Comparison of ENCODE assay signal across 8 mouse cellular contexts in the genomic region with DNA sequence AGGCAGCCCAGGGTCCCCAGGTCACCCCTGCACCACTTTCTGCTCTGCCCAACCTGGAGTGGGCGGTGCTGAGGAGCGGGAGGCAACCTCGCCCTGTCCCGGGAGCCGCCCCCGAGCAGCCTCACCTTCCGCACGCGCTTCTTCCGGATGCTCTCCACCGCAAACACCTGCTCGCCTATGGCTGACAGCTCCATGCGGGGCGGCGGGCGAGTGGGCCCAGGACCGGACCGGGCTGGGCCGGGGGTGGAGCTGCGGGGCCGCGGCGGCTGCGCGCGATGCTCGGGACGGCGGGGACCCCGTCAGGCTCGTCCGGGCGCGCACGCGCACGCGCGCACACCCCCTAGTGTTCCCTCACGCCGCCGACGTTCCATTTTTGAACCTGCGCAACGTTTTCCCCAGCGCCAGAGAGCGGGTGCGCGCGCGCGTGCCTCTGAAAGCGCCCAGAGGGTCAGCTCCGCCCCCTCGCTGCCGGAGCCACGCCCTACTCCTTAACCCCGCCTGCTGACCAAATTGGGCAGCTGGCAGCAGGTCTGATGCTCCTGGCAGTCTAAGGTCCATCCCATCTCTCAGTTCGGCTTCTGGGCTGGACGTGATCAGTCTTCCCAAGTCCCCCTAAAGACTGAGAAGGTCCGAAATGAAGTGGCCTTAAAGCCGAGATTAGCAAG. TPM values are rescaled to one million over a fixed set of nuclear protein-coding genes. Genes with fewer than 3 reads are reported as not detected.
DNase-seq lines count a peak whose midpoint lies in the region; ATAC-seq and TF ChIP-seq lines count a peak whose summit lies in the region.

No protein-coding gene starts in this region.

- H3K36me3 ChIP-seq in G1E (replicated peaks), result peaks cover 12% of the 10 kb centered on the region
- H3K36me3 ChIP-seq in hindbrain, embryonic 10.5 days, result no peaks in the 10 kb centered on the region
- H3K36me3 ChIP-seq in lung, embryonic 16.5 days (ENCODE audit: control insufficient read depth, insufficient read depth, low read length), result no peaks in the 10 kb centered on the region
- no peaks in the 10 kb centered on the region for H3K36me3 ChIP-seq in thymus, adult 2 months (ENCODE audit: control insufficient read depth, insufficient read depth, low read length)

- H3K4me2 ChIP-seq in lung, embryonic 16.5 days (ENCODE audit: low read depth, low read length), result peak overlapping the region; percentile 84

- H3K27me3 ChIP-seq in G1E (ENCODE audit: insufficient read depth, low read length), result peaks cover 20% of the 10 kb centered on the region
- H3K27me3 ChIP-seq in hindbrain, embryonic 10.5 days (ENCODE audit: insufficient read depth, poor library complexity, severe bottlenecking), result peaks cover 68% of the 10 kb centered on the region
- peaks cover 19% of the 10 kb centered on the region for H3K27me3 ChIP-seq in lung, embryonic 16.5 days (ENCODE audit: control insufficient read depth, insufficient read depth, low read depth, low read length)
- H3K27me3 ChIP-seq in thymus, adult 2 months (ENCODE audit: control insufficient read depth, insufficient read depth, low read length), result peaks cover 8% of the 10 kb centered on the region; the same call in 1 of the 2 replicates

- H3K27ac ChIP-seq in hindbrain, embryonic 10.5 days, result peak overlapping the region; percentile 84
- H3K27ac ChIP-seq in lung, embryonic 16.5 days (ENCODE audit: low read length), result peak overlapping the region; percentile 60; the same call in 1 of the 2 replicates
- H3K27ac ChIP-seq in thymus, adult 2 months (ENCODE audit: control insufficient read depth, insufficient read depth, low read length), result no peak overlapping the region

- peak overlapping the region; percentile 65 for H3K9ac ChIP-seq in lung, embryonic 16.5 days (ENCODE audit: low read length)

- H3K4me3 ChIP-seq in G1E (ENCODE audit: low read depth, low read length), result peak overlapping the region; percentile 80
- H3K4me3 ChIP-seq in hindbrain, embryonic 10.5 days, result peak overlapping the region; percentile 77
- H3K4me3 ChIP-seq in lung, embryonic 16.5 days (ENCODE audit: low read length), result peak overlapping the region; percentile 63
- peak overlapping the region; percentile 47 for H3K4me3 ChIP-seq in thymus, adult 2 months (ENCODE audit: control insufficient read depth, insufficient read depth, low read length)

- TF ChIP-seq CTCF in G1E (IDR thresholded peaks at IDR 0.05; ENCODE audit: low read depth, low read length), result no peak
- TF ChIP-seq CTCF in thymus, adult 2 months (IDR thresholded peaks at IDR 0.05; ENCODE audit: borderline replicate concordance, control insufficient read depth, extremely low read depth, insufficient read depth, low read length, poor library complexity), result peak; percentile 23; the same call in 1 of the 2 replicates

- peak; percentile 79 for DNase-seq in G1E (ENCODE audit: low spot score)
- peak; percentile 96 for DNase-seq in cerebellum, adult 8-10 months
- peak; percentile 72 for DNase-seq in forelimb bud, embryonic 11.5 days (ENCODE audit: low read depth, low spot score)
- peak; percentile 86 for DNase-seq in hindbrain, embryonic 10.5 days (ENCODE audit: low spot score)
- DNase-seq in layer of hippocampus, adult 9-11 months, result peak; percentile 90
- peak; percentile 82 for DNase-seq in ovary, adult 18-20 months (ENCODE audit: low spot score)
- peak; percentile 92 for DNase-seq in thymus, adult 2 months

- peaks cover 54% of the 10 kb centered on the region for H3K4me1 ChIP-seq in G1E (ENCODE audit: insufficient read depth, low read depth, low read length)
- peaks cover 59% of the 10 kb centered on the region for H3K4me1 ChIP-seq in hindbrain, embryonic 10.5 days (replicated peaks)
- peaks cover 23% of the 10 kb centered on the region for H3K4me1 ChIP-seq in lung, embryonic 16.5 days (replicated peaks; ENCODE audit: control insufficient read depth, insufficient read depth, low read length)
- H3K4me1 ChIP-seq in thymus, adult 2 months (replicated peaks; ENCODE audit: control insufficient read depth, insufficient read depth, low read length), result peaks cover 36% of the 10 kb centered on the region

- peak; percentile 44; the same call in 1 of the 2 replicates for TF ChIP-seq POLR2A in thymus, adult 2 months (IDR thresholded peaks at IDR 0.05; ENCODE audit: control insufficient read depth, extremely low read depth, insufficient read depth, low read length, poor library complexity)

- H3K9me3 ChIP-seq in G1E (replicated peaks), result no peaks in the 10 kb centered on the region
- H3K9me3 ChIP-seq in hindbrain, embryonic 10.5 days, result no peaks in the 10 kb centered on the region
- H3K9me3 ChIP-seq in lung, embryonic 16.5 days (ENCODE audit: control insufficient read depth, low read length), result no peaks in the 10 kb centered on the region

- ATAC-seq in G1E (ENCODE audit: extremely low read depth, insufficient number of reproducible peaks, low FRiP score, poor library complexity, severe bottlenecking), result peak; percentile 26; the same call in 1 of the 2 replicates
- ATAC-seq in lung, embryonic 16.5 days (ENCODE audit: low read depth), result peak; percentile 64

- under 1% methylated on average over 62 of the region's 62 CpGs for WGBS in hindbrain, embryonic 10.5 days
- WGBS in lung, embryonic 16.5 days, result 1% methylated on average over 62 of the region's 62 CpGs
- 1% methylated on average over 61 of the region's 62 CpGs for WGBS in thymus, adult 2 months

RNA-seq across cellular contexts. Expression of gene Cbx7, which starts 38.5 kb away (rescaled TPM):
- total RNA-seq in G1E (2014; fragmentation: Nextera tagmentation) (8.4 and 9.0 TPM in 2 replicates), G1E (2017) (2.0 and 2.7 TPM in 2 replicates)
- polyA plus RNA-seq in G1E (2012), result 8.9 and 9.5 TPM in 2 replicates
- polyA plus RNA-seq in hindbrain, embryonic 10.5 days (2016; fragmentation: Nextera tagmentation; extraction: Ambion mirVana), result 2.4 and 2.9 TPM in 2 replicates
- 3.1 and 4.3 TPM in 2 replicates for polyA plus RNA-seq in lung, embryonic 16.5 days (2015; fragmentation: Nextera tagmentation; extraction: Ambion mirVana)
- 61.9 and 72.6 TPM in 2 replicates for polyA plus RNA-seq in thymus, adult 2 months (2012; rRNA removed)

RNA-seq across cellular contexts. Expression of gene Apobec3, which starts 41.0 kb away (rescaled TPM):
- 33.7 and 97.1 TPM in 2 replicates for total RNA-seq in G1E (2014; fragmentation: Nextera tagmentation)
- total RNA-seq in G1E (2017), result 27.2 and 39.8 TPM in 2 replicates
- polyA plus RNA-seq in G1E (2012), result 1.1 and 2.6 TPM in 2 replicates
- 6.9 and 9.0 TPM in 2 replicates for polyA plus RNA-seq in hindbrain, embryonic 10.5 days (2016; fragmentation: Nextera tagmentation; extraction: Ambion mirVana)
- polyA plus RNA-seq in lung, embryonic 16.5 days (2015; fragmentation: Nextera tagmentation; extraction: Ambion mirVana), result 43.2 and 52.8 TPM in 2 replicates
- polyA plus RNA-seq in thymus, adult 2 months (2012; rRNA removed), result 92.3 and 98.5 TPM in 2 replicates
